Mouse (Mus musculus) cerebellum, adult 8-10 months (tissue): ENCODE results near the gene Akt3.

Source experiments
- DNase-seq: peaks from one replicate; pipeline ENCODE4 v3.0.0; 2022

Akt3 gene

DNA sequence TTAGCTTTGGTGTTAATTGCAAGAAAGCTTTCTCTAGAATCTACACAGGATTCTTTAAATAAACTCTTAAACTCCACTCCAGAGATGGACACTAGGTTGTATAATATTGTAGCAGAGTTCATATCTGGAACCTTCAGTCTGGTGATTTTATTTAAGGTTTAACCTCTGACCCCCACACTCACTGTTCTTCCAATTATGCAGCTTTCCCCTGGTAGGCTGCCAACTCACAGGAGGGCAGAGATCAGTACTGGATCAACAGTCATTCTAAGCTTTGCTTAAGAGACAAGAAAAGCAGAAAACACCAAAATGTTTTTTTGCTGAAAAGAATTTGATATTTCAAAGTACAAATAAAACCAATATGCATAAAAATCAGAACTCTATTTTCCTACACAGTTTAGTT is 212.1 kb downstream of the Akt3 start:
- DNase-seq = no peak

DNA sequence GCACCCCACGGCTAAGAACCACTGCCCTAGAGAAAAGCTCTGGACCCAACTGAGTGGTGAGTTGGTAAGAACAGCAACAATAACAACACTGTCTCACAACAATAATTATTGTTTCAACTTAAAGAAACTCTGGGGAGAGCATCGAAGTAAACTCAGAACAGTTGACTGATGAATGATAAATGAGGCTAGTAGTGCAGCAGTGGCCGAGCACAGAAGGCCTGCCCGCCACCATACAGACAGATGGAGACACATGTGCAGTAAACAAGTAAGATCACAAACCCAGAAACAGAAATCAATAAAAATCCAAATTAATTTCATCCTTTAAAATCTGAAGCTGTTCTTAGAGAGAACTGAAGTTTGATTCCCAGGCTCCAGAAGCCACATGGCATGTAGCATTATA is 217.9 kb downstream of the Akt3 start:
- DNase-seq = no peak

DNA sequence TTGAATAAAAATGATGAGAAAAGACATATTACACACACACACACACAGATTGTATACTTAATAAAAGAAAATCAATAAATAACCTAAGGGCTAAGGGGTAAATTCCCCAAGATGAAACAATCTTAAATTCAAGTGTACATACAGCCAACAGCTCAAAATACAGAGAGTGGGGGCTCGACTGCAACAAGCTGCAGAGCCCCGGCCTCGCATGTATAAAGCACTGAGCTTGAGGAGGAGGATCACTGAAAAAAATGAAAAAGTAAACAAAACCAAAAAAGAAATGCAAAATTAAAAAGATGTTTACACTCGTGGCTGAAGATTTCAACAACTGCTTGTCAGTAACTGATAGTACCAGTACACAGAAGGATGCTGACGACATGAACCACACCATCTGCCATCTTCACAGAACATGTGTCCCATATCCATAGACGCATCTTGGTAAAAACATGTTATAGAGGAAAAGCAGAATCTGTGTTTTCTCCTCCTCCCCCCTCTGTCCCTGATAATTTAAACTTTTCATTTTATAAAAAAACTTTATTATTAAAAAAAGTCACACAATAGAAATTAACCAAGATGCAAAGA is 218.8 kb downstream of the Akt3 start:
- DNase-seq = no peak

DNA sequence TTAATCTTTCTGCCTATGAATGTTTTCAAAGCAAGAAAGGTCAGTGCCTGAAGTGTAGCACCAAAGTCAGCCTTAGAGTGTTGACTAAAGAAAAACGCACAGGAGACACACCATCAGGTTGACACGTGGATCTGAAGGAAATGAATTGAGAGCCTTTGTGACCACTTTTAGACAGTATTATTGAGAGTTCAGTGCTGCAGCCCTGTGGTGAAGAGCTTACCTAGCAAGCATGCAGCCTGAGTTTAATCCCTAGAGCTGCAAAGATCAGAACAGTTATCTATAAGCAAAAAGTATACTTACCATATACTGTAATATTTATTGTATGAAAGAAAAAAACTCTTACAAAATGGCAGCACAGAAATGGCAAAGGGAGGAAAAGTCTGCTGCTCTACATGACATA is 219.6 kb downstream of the Akt3 start:
- DNase-seq = no peak

DNA sequence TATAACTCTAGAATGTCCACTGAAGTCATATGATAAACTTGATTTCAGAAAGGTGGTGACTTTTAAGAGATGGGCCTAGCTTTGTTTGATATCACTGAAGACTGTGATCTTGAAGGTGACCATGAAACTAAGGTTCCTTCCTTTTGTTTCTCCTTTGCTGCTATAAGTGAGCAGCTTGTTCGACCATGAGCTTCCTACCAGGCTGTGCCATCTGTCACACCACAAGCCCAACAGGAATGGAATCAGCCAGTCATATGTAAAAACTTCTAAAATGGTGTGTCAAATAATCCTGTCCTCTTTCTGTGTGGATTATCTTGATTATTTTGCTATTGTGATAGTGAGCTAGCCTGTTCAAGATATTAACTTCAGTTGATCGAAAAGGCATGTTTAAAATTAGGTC is 222.5 kb downstream of the Akt3 start:
- peak; percentile 65 for DNase-seq

DNA sequence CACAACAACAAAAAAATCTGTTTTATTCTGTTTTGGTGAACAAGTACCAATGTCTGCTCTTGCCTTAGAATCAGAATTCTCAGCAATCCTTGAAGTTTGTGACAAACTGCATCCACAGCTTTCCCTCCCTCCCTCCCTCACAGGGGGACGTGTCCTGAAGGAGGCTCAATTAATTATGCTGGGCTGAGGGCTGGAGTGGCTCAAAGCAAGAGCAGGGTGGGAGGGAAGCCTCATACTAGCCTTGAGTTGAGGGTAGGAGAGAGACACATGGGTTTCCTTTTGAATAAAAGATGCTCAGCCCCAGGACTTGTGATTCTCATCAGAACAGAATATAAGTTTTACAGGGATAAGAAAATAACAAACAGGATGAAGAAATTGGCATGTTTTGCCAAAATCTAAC is 225.8 kb downstream of the Akt3 start:
- no peak for DNase-seq

DNA sequence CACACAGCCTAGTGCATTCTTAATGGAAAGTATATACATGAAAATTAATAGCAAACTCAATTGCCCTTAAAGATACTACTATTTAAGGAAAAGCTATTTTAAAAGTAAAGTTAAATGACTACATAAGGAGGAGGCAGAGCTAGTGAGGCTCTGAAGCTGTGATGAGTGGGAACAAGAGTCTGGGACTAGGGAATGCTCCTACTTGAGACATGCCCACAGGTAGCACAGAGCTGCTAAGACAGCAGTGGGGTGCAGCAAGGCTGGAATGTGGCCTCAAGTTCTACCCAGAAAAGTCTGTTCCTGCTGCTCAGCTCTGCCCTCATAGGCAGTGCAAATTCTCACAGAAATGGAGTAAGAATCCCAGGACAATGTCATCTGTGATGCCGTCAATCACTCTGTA is 226.8 kb downstream of the Akt3 start:
- no peak for DNase-seq

DNA sequence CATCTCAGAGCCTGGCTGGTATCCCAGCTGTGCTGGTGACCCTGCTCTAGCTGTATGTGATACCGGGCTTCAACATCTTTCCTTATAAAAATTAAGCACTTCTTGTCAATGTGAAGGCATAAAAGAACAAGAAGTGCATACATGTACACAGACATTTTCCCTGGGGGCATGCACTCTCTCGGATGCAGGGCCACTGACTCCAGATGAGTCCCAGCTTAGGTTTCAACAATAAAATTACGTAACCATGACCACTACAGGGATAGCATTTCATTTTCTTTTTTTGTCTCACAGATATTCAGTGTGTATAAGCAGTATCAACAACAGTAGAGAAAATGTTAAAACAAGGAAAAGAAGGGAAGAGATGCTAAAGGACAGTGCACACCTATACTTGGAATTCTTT is 227.3 kb downstream of the Akt3 start:
- DNase-seq = no peak

DNA sequence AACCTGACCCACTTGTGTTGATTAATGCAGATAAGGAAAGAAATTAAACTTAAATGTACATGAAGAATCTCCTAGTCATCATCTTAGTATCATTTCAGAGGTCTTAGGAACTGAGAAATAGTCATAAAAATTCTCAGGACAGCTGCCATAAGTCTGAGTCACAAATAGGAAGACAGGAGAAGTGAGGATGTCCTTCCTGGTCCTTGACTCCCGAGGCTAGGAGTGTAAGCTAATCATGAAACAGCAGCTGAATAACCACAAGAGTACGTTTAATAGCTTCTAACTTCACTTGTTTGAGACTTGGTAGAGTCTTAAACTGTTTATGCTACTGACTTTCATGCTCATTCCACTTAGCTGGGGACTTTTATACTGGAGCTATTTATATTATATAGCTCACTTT is 229.0 kb downstream of the Akt3 start:
- DNase-seq = no peak

DNA sequence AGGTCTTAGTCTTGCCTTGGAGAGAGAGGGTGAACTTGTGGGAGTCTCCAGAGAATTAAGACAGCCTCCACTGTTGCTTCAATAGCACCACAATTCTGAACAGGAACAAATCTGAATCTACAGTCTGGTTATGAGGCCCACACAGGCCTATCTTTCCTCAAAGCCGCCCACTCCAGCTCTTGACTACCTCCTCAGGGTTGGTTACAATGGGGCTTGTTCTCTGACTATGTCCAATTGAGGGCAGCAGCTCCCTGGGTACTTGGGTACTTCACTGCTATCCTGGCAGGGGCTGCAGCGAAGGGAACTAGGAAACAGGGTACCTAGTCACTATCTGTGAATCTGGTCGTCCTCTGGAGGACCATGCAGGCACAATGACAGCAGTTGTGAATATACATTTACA is 230.3 kb downstream of the Akt3 start:
- DNase-seq = no peak

DNA sequence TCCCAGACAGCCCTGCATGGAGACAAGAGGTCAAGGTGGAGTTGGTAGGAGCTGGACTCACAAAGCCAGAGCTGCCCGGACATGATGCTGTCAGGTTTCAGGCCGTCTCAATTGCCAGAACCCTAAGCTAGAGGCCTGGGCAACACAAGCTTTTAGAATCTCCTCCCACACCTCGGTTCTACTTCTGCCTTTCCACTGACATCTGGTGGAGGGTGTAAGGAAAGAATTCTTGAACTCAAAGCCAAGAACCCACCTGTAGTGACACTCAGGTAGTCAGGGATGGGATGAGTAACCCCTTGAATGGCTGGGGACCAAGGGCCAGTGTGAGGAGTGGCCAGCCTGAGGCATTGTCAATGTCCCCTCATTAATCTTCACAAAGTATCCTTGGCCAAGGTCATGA is 235.3 kb downstream of the Akt3 start:
- DNase-seq = no peak

DNA sequence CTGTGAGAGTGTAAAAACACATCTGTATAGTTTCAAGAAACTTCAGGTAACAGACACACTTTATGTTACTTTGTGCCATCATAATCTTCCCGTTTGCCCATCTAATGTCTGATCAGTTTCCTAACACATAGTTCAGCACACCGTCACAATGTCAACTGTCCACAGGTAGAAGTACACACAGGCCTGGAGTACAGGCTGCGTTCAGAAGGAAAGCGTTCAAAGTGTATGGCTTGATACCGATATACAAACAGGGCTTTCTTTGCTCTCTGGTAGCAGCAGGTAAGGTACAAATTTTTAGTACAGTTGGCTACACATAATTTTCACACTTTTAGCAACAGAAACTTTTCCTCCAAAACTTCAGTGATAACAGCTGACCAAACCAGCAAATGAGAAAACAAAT is 238.3 kb downstream of the Akt3 start:
- no peak for DNase-seq

DNA sequence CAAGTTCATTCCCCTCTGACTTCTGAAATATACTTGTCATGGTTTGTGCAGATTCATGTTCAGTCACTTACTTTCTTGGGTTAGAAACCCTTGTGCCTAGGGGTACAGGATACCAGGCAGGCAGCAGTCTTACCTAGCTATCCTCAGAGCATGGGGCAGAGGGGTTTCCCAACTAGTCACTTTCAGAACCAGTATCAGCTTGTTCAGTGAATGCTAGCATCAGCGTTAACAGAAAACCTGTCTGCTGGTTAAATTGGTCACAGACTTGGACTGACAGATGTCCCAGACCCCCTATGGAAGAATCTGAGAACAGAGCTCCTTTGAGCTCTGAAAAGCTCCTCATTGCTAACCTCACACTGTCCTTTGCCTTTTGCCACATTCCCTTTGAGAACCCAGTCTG is 239.3 kb downstream of the Akt3 start:
- no peak for DNase-seq

DNA sequence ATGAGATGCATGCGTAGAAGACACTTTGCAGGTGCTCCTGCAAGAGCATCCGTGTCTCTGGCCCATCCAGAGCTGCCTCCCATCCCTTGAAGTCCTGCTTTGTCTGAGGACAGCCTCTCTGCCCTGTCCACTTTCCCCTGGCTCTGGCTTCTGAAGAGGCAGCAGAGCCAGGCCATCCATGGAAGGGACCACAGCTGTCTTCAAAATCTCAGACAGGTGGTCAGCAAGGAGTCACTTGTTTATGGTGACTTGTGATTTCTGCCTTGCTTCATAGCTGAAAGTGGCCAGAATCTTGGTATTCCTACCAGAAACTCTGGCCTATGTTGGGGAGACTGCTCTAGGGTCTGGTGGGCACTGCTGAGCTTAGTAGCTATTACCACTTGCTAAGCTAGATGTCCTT is 241.3 kb downstream of the Akt3 start:
- DNase-seq = no peak

DNA sequence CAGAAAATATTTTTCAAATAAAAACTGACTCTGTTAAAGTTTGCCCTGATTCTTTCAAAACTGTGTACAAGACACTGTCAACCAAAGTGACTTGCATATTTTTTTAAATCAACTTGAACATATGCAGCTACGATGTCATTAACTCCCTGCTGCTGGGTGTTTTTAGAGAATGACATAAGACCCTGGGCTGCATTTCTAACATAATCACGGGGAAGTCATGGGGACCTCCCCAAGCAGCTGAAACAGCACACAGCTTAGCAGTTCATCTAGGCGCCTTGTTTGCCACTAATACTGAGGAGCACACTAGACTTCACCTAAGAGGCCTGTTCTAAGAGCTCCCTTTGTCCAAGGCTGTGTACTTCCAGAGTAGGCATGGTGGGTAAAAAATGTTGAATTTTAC is 242.1 kb downstream of the Akt3 start:
- DNase-seq = no peak

DNA sequence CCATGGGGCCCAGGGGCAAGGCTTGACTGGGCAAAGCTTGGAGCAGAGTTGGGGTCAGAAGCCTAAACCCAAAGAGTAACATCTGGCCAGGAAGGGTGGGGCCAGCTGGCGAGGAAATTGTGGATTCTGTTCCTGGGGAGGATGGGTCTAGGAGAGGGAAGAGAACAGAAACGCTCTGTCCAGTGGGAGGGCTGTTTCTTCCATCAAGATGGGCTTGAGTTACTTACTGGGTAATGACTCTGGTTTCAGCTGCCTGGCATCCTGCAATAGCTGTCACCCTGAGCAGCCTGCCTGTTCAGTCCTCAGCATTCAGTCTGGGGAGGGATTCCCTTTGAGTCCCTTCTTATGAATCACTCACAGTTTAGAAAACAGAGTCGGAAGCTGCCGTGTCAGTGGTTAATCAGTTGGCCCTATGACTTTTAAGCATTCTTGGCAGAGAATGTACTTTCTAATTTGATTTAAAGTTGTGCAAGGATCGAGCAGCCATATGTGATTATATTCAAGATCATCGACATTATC is 243.0 kb downstream of the Akt3 start:
- no peak for DNase-seq

DNA sequence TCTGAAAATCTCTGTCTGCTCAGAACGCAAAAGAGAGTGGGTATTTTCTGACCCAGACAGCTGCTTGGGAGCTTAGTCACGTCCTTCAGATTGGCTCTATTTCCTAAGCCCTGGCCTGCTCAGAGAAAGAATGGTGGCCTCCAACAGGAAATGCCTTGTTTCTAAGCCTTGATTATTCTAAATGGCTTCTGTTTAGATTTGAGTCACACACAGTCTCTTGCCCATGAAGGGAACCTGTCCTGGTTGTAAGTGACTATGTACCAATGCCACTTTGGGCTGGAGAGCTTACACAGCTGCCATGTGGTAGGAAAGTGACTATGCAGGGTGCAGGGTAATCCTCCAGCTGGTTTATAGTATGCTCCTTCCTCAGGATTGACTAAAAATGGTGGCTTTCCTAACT is 243.7 kb downstream of the Akt3 start:
- DNase-seq = no peak

DNA sequence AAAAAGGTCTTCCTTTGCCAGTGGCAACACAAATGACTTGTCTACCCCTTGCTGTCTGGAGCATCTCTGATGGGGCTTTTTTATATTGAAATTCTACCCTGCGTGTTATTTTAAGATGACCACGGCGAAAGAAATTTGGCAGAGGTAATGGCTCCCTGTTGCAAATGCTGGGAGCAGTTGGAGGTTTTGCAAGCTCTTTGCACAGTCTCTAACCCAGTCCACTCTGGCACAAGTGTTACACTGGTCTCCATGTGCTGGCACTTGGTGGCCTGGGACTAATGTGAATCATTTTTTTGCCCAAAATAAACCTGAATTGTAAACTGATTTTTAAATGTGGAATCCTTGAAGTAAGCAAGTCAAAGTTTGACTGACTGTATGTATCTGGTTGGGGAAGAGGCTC is 244.2 kb downstream of the Akt3 start:
- DNase-seq = peak; percentile 40

DNA sequence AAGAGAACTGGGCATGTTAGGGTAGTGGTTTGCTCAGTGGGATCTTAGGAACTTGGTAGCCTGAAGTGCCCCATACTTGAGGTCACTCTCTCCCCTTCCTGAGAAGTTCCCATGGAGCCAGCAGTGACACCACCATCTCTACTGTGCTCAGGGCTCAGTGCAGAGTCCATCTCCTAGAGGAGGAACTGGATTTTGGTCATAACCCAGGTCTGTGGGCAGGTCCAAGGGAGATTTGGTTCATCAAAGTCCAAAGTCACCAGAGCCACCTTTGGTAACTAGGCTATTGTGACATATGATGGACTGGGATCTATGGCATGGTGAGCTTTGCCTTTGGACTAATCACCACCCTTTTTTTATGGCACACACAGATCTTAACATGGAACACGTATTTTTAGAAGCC is 244.7 kb downstream of the Akt3 start:
- DNase-seq = no peak

DNA sequence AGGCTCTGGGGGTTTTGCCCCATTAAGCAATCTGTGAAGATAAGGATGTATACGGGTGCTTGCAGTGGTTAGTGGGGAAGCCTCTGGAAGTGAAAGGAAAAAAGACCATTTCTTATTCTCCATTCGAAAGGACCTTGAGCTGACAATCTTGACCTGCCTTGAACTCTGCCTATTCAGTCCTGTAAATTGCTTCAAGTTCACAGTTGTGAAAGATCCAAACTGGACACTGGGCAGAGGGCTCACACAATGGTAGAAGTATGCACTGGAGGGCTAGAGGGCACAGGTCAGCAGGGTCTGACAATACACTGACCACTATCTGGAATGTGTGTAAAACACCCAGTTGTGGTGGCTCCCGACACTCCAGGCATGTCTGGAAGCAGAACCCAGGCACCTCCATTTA is 245.2 kb downstream of the Akt3 start:
- no peak for DNase-seq

DNA sequence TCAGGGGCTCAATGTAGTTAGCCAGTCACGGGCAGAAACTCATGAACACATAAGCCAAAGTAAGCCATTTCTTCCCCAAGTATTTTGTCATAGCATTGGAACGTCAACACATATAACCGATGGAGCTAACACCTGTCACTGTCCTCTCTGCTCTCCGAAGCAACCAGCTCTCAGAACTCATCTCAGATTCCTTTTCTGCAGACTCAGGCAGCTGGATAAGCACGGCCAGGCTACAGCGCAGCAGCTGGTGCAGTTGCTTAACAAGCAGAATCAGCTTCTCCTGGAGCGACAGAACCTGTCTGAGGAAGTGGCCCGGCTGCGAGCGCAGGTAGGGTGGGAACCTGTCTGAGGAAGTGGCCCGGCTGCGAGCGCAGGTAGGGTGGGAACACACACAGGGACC is 246.3 kb downstream of the Akt3 start:
- no peak for DNase-seq

DNA sequence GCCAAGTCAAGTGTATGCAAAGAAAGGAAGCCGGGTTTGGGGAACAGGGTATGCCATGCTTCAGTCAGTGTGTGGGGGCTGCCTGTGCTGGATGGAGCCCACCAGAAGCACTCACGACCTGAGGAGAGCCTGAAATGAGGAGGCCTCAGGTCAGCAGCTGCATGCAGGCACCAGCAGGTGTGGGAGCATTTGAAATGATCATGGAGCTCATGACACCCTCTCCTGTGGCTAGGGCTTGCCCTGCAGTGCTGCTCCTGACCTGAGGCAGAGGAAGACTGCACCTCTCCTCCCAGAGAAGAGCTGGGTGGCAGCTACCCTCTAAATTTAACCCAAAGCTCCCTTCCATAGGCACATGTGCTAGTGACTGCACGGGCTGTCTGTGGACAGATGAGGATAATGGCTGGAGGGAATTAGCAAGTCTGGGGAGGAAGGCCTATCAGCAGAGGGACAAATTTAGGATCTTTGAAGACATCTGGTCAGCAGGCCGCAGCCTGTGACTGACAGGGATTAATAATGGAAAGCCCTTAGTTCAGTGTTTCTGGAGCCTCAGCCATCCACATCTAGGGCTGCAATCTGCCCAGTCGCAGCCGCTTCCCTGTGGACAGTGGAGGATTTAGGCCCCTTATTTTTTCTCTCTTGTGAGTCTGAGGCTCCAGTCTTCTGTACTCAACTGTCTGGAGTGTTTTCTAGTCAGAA is 247.2 kb downstream of the Akt3 start:
- DNase-seq = no peak

DNA sequence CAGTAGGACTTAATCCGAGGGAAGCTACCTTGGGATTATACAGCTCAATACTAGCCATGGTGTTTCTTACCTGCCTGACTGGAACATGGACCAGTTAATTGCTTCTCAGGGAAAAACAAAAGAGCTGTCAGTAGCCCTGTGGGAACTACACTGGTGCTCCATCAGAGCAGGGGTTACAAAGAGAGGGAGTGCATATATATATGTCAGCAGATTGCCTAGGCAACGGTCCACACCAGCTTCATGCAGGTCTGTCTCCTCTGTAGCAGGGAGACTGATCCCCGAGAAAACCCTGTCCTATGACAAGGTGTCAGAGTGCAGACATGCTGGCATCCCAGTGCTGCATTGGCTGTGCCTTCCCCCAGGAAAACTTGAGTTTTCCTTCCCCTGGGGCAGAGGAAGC is 248.0 kb downstream of the Akt3 start:
- no peak for DNase-seq

DNA sequence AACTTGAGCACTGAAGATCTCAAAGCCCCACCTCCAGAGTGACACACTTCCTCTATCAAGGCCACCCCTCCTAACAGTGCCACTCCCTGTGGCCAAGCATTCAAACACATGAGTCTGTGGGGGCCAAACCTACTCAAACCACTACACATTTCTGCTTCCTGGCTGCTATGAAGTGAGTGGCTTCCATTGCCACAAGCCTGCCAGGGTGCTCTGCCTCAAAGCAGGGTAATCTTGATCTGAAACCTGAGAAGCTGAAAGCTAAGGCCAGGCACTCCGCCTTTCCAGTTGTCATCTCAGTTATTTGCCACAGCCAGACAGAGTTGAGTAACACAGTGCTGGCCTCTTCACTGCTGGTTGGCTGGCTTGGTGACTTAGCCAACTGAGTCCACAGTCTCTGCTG is 249.2 kb downstream of the Akt3 start:
- no peak for DNase-seq

DNA sequence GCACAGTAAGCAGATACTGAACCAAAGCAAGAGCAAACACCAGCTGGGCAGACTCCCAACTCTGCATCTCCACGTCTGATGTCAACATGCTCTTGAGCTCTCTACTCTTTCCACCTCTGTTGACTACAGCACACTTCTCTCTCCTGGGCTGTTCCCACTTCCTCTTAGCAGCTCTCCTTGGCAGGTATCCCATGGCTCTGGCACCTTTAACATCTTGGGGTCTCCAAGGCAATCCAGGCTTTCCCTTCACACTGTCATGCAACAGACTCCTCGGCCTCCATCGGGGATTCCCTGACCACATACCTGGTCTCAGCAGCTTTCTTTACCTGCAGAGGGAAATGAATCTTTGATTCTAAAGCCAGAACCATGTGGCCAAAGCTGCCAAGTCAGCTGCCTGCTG is 250.6 kb downstream of the Akt3 start:
- DNase-seq = no peak
